Mouse (Mus musculus): ENCODE results near the gene Ttc7b.

Ttc7b gene

DNA sequence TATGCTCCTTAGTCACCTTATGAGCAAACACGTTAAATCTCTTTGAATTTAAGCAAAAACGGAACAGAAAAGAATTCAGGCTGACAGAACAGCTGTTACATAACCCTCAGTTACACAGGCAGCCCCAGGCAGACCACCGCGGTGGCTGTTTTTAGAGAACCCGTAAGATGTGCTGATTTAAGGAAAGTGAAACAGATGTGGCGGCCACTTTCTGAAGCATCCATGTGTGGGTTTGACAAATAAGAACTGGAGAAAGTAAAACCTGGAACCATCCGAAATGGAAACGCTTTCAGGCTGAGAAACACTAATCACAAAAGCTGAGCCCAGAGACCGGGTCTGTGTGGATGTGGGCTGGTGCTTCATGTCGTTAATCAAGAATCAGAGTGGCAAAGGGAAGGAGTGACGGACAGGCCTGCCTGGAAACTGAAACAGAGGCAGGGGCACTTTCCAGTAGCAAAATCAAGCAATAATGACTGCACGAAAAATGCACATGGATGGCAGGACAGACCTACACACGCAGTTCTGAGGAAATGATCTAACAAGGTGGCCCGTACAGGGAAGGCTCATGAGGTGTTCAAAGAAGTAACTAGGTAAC lies 139.8 kb downstream of the Ttc7b start:
- DNase-seq (ENCODE audit: low spot score): no peak

DNA sequence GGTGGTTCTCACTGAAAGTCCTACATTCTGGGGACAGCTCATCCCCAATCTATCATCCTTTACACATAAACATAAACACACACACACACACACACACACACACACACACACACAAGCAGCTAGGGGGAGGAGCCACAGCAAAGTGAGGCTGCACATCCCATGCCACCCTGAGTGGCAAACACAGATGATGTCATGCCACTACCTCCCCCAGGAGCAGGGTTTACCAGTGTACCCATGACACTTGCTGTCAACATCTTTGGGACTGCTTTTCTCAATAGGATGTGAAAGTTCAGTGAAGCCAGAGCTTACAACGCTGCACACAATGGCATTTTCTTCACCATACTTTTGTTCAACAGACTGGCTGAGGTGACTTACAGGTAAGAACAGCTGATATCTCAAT lies 140.8 kb downstream of the Ttc7b start:
- DNase-seq (ENCODE audit: low spot score): no peak

DNA sequence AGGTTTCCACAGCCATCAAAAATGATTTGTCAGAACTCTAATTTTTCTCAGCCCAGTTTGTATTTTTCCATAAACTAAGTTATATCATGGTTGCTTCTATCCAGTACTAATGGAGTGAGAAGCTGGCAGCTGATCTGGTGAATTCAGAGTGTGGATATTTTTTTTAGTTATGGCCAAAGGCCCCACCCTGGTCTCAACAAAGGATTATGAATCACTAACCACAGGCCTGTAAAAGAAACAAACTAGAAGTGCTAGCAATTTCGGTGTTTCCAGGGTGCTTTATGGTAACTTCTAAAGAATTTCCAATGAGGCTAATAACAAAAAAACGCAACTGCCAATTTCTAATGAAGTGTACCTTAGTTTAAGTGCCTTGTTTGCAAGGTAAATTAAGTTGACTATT lies 142.4 kb downstream of the Ttc7b start:
- no peak for DNase-seq (ENCODE audit: low spot score)

DNA sequence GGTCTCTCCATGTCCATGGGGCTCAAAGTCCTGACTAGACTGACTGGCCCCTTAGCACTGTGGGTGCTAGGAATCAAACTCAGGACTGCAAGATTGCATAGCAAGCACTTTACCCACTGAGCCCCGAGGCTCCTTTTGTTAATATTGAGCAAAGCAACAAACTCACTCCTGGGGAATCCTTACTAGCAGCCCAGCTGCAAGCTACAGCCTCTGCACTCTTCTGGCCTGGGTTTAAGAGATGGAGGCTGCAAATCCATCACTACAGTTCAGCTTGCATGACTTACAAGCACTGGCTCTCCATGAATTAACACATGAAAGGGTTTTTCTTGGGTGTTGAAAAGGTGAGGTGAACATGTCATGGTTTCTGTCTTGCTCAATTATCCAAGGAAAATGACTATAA lies 142.8 kb downstream of the Ttc7b start:
- no peak for DNase-seq (ENCODE audit: low spot score)

DNA sequence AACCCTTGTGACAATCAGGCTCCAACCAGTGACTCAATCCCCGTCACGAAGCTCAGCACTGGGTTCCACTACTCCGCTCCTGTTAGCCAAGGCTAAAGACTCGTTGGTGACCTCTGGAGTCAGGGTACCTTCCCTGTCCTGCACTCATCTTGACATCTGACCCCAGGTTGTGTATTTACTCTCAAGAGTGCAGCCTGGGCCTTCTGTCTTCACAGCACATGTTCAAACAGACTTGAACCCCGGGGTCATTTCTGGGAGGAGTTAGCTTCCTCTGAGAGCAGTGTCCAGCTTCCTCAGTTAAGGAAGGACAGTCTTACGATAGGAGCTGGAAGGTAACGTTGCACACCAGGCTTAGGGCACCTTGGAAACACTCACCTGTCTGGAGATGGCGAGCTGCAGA lies 144.8 kb downstream of the Ttc7b start:
- no peak for DNase-seq (ENCODE audit: low spot score)

DNA sequence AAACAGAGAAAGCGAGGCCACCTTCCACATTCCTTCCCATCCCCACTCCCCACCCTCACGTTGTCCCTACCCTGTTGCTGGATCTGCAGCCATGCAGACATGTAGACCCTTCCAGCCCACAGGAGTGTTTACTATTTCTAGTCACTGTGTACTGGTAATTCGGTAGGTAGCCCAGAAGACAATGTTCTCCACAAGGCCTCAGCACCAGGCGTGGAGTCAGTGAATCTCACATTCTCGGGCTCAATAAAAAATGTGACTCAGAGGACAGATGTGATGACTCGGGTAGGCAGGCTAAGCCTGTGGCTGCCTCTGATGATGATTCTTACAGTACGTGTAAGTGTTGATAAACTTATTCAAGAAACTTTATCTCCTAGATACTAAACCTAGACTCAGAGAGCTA lies 147.8 kb downstream of the Ttc7b start:
- DNase-seq (ENCODE audit: low spot score): no peak

DNA sequence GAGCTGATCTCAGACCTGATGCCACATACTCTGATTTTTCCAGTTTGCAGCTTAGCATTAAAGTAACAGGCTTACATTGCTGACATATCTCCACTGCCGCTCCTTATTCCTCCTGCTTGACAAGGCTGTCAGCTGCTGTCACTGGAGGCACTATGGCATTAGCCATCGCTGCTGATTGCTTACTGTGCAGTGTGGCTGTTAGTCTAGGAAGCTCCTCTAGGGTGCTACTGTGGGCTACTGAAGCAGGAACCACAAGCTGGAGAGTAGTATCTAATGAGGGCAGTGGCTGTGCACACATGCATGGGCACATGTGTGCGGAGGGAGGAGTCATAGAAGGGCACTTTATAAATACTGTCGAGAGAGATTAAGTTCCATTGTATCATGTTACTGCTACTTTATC lies 148.6 kb downstream of the Ttc7b start:
- no peak for DNase-seq (ENCODE audit: low spot score)

DNA sequence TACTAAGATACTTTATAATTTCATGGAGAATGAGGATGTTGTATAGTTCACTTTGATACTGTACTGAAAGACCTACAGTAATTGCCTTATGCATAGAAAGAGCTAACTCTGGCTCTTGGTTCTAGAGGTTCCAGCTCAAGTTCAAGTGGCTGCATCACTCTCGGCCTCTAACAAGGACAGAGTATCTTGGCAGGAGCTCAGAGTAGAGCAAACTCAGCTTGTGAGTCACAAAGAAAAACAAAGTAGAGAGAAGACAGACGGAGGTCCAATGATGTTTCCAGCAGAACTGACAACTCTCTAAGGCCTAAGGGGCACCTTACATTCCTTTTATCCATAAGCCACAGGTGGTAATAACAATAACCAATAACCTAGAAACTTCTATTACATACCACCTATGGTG lies 150.8 kb downstream of the Ttc7b start:
- DNase-seq (ENCODE audit: low spot score): no peak

DNA sequence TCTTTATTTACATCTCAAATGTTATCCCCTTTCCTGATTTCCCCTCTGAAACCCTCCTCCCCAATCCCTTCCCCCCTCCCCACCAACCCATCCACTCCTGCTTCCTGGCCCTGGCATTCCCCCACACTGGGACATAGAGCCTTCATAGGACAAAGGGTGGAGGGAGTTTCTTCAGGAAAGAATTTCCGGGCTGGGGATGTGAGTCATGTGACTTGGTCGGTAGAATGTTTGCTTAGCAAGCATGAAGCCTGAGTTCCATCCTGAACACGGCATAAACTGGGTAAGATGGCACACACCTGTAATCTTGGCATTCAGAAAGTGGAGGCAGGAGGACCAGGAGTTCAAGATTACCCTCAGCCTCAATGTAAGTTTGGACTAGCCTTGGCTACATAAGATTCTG lies 151.4 kb downstream of the Ttc7b start:
- DNase-seq (ENCODE audit: low spot score): no peak

DNA sequence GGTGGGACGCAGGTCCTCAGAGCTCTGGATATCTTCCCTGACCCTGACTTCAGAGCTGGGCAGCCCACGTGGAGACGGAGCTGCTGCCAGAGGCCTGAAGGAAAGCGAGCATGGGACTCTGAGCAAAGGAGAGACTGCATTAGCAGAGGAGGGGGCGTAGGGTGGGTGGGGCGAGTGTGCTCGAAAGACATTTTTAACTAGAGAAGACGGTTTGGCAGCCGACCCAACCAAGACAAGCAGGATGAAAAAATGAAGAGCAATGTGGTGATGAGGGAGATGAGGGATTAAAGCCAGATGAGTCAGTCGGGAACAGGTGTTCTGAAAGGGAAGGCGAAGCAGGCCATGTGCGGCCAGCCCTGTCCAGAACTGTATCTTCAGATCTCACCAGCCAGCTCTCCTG lies 159.3 kb downstream of the Ttc7b start:
- peak; percentile 72 for DNase-seq (ENCODE audit: low spot score)

DNA sequence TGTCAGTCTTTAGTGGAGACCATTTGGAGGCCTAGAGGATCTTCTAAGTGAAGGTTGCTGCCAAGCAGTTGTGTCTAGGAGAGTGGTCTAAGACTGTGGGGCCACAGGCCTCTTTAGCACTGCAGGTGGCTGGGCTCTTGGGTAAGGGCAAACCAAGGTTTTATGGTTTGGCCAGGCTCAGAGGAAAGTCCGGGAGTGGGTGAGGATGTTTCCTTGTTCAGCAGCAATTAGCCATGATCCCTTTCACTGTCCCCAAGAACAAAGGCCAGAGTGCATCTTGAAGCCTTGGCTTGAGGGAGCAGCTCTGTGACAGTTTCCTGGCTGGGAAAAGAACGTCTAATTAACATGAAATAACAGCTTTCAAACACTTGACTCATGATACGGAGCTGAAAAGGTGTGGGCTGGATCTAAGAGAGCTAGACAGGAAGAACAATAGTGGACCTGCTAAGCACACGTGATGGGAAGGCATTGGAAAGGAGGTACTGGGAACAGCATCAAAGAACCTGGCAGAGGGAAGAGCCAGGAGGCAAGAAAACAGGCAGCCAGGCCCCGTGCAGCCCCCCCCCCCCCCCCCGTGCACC lies 162.5 kb downstream of the Ttc7b start:
- DNase-seq (ENCODE audit: low spot score): no peak

DNA sequence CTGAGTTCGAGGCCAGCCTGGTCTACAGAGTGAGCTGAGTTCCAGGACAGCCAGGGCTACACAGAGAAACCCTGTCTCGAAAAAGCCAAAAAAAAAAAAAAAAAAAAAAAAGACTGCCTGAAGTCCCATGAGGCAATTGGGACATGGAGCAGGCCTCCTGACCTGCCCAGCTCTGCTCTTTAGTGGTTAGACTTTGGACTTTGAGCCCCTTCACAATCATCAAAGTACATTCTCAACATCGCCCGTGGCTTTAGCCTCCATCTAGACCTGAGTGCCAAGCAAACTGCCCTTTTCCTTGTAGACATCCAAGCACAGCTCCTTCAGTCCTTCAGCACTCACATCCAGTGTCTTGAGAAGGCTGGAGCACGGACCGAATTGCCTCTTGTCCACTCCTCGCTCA lies 164.2 kb downstream of the Ttc7b start:
- DNase-seq (ENCODE audit: low spot score): no peak

DNA sequence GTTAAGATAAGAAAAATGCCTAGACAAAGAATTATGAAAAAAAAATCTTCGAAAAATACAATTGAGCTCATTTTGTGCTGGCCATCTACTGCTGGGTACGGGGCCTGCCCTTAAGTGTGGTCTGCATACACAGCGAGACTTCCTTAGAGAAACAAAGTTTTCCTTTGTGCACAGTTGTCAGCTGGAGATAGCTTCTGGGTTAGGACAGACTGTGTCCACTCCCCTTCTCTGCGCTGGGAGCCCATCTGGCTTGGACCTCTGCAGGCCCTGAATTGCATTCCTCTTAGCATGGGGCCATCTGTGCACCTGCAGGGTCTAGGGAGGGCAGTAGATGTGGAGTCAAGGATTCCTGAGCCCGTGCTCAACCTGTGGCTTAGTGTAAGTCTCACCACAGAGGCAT lies 165.1 kb downstream of the Ttc7b start:
- no peak for DNase-seq (ENCODE audit: low spot score)

DNA sequence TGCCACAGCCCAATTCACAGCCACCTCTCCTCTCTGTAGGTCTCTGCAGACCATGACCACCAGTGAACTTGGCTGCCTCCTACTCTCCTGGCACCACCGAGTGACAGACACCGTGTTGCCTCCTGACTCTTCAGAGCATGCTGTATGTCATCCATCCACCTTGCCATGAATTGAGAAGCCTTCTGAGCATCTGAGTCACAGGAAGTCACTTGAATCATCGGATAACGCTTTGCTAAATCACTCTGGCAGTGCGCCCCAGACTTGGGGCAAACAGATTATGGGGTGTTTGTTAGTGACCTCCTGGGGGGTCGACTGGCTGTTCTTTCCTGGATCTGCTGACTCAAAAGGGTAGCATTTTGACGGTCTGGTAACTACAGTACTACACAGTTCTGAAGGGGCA lies 166.7 kb downstream of the Ttc7b start:
- DNase-seq (ENCODE audit: low spot score): no peak

DNA sequence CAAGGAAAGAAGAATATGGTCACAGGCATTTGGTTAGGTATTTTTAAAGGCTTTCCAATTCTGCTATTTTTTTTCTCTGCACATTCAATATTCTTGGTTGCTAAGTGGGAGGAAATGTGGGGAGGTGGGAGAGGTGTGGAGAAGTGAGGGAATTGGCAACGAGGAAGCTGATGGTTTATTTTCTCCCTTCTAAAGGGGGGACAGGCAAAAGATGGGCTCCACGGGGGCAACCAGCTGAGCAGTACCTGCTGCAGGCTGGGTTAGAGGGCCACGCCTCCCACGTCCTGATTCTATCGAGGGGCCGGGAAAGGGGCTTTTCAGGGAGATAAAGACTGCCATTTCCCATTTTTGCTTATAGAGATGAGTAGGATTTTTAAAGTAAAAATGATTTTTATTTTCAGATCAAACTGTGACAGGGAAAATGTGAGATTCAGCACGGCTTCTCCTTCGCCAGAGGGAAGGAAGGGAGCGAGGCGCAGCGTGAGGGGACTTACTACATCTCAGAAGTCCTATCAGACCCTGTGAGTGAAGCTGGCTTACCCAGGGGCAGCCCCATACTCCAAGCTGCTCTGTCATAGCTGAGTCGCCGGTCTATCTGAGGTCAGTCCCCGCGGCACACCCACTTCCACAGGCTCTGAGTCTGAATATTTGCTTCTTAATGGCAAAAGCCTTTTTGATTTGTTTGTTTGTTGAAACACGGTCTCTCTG lies 167.4 kb downstream of the Ttc7b start:
- DNase-seq (ENCODE audit: low spot score): no peak

DNA sequence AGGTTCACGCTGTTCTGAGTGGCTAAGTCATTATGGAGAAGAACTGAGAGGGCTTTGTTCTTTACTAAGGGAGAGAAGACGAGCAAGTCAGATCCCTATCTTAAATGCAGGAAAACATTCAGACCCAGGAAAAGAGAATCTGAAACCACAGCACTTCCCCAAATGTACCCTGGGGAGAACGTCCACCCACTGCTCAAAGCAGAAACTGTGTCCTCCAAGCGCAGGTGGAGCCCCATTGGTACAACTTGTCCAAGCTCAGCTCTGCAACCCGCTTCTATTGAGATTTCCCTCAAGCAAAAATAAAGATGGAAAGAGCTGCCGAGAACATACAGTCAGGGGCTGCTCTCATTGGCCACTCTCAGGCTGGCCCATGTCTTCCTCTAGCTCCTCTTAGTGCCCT lies 168.5 kb downstream of the Ttc7b start:
- no peak for DNase-seq (ENCODE audit: low spot score)

DNA sequence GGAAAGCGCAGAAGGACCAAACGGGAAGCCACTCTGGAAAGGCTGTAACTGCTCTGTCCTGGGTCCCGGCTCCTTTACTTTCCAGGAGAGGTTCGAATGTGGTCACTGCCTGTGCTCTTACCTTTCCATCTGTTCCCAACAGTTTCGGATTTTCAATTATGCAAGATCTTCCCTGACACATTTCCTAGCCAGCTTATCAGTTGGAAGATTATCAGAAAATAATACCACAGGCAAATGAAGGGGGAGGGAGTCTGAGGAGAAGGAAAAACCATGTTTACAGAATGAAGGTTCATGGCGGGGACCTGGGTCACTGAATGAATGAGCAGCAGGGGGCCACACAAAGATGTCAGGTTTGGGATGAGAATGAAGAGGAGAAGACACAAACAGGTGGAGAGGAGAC lies 177.1 kb downstream of the Ttc7b start:
- DNase-seq (ENCODE audit: low spot score): no peak

DNA sequence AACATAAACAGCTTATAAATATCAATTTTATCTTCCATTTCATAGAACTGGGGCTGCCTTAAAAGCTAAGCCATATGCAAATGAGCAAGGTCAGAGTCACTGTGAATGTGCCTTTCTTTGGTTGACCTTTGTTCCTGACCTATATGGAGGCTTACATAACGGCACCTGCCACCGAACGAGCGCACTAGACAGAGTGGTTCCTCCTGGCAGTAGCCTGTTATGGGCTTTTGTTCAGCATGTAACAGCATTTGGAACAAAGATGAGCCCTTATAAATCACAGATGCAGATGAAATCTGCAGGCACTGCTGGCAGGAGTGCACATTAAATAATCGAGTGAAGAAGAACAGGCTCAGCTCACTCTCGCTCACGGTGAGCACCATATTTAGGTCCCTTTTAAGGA lies 179.0 kb downstream of the Ttc7b start:
- DNase-seq (ENCODE audit: low spot score): no peak

DNA sequence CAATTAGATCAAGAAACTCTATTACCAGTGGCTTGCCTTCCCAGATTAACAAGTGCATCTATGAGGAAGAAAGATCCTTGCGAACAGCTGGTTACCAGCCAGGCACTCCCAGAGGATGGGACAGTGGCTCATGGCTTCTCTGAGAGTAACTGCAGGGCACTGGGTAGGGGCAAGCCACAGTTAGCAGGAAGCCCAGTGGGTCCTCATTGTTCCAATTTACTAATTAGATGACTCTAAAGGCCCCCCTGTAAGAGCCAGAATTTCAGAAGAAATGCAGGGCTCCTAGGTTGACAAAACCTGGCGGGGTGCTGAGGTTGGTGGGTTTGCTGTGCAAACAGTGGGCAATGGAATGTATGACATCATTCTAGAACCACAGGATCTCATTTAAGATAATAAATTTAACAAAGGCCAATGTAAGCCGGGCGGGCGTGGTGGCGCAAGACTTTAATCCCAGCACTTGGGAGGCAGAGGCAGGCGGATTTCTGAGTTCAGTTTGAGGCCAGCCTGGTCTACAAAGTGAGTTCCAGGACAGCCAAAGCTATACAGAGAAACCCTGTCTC lies 179.6 kb downstream of the Ttc7b start:
- DNase-seq (ENCODE audit: low spot score): no peak

DNA sequence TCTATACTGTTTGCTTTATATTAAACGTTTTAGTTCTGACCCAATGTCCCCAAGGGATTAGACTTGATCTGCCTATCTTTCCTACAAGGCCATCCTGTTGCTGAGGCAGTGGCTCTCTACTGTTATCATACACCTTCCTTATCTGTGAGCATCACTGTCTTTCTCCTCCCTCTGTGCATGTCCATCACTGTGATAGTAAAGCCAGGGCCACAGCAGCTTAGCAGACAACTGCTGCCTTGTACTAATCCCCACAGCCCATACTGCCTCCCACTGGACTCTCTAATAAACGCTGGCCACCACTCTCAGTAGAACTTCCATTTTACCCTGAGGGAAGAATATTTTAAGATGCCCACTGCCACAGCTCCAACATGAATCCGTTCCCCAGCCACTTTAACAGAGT lies 182.6 kb downstream of the Ttc7b start:
- DNase-seq (ENCODE audit: low spot score): no peak

DNA sequence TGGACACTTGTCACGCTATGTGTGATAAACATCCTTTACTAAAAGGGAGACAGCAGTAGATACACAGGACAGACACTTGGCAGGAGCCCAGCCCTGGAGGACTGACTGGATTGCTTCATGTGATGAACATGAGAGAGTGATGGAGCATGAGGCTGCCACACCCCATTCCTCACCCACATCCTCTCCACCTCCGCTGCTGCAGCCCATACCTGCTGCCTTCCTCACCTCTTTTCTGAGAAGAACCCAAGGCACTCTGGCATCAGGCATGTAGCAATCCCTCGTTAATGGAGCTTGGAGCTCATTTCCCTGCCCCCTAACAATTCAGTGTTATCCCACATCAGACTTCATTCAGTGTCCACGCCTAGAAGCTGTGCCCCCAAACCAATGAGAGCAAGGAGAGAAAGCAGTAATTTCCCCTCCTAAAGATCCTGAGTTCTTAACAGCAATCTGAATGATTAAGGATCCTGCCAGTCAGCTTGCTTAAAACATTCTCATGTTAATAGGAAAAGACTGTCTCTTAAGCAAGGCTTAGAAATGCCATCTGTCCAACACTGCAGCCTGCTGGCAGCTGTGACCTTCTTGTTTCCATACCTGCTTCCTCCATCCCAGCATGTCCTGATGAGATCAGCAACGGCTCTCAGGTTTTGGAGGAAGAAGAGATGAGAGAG lies 183.1 kb downstream of the Ttc7b start:
- DNase-seq (ENCODE audit: low spot score): no peak

DNA sequence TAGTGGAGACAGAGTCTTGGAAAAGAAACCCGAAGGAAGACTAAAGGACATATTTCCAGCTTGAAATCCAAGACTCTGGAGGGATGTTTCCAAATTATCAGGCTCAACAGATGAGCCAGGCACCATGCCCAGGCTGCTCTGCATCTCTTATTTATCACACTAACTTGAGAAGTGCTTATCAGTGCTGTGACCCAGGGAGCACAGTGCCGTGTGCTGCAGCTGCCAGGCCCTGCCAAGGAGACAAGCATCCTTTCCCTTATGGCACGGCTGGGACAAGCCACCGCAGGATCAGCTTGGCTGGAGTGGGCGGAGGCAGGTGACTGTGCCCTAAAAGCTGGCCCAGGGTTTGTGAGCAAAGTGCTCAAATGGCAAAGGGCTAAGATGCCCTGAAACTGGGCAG lies 184.4 kb downstream of the Ttc7b start:
- no peak for DNase-seq (ENCODE audit: low spot score)

DNA sequence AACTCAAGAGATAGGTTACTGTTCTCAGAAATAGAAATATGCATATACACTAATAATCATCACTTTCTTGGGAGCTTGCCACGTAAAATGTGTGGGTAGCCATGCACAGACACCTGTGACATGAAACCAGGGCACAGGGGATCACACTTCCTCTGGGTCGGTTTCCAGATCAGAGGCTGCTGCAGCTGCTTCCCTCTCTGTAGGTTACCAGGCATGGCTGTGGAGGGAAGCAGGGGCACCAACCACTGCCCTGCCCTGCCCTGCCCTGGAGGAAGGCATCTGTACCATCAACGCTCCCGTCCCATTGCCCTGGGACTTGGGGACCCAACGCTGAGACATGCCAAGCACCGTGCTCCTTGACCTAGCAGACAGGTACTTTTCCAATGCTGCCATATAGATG lies 188.8 kb downstream of the Ttc7b start:
- no peak for DNase-seq (ENCODE audit: low spot score)
